Mouse (Mus musculus): ENCODE data around the gene Krtap4-2. TPM values are rescaled to one million over a fixed set of nuclear protein-coding genes. Genes with fewer than 3 reads are reported as not detected.
"Not testable (repeated sequence)": the region's sequence is repeated elsewhere in the genome, so short reads cannot be mapped to it uniquely, and the experiment has no call there.

Krtap4-2 gene
- polyA plus RNA-seq (2012; rRNA removed) (not detected in 2 replicates), polyA plus RNA-seq (2014; fragmentation: Nextera tagmentation; extraction: Ambion mirVana) (not detected in 2 replicates)

- Histone ChIP-seq H3K4me1 (ENCODE audit: control insufficient read depth, insufficient read depth, low read length) (no peaks in the 10 kb centered on the region), H3K9me3 (ENCODE audit: control insufficient read depth, low read length) (no peaks in the 10 kb centered on the region), H3K4me2 (replicated peaks; ENCODE audit: low read depth, low read length, severe bottlenecking) (no peak within 1 kb of the TSS), H3K27me3 (ENCODE audit: control insufficient read depth, insufficient read depth, low read length) (no peaks in the 10 kb centered on the region), H3K4me3 (replicated peaks; ENCODE audit: low read length) (no peak within 1 kb of the TSS), H3K9ac (ENCODE audit: low read depth, low read length, severe bottlenecking) (no peak within 1 kb of the TSS), H3K27ac (replicated peaks; ENCODE audit: low read depth, low read length) (no peak within 1 kb of the TSS), H3K36me3 (ENCODE audit: control insufficient read depth, insufficient read depth, low read length) (no peaks in the 10 kb centered on the region)
- TF ChIP-seq POLR2A (IDR thresholded peaks at IDR 0.05; ENCODE audit: borderline replicate concordance, extremely low read depth, insufficient read depth, insufficient read length), result no peak
- WGBS, result 17% methylated on average over 7 of the region's 8 CpGs
- ATAC-seq (ENCODE audit: low FRiP score, low read depth), result no peak
- no peak for DNase-seq (ENCODE audit: low spot score)
Observed at GRCm38 (mm10) chr11:99634653-99635134, at the start of gene Krtap4-2. Krtap4-2 (minus strand) TSS chr11:99635084.

GRCm38 (mm10) chr11:99683481-99683880 is 48.6 kb upstream of the Krtap4-2 start:
- TF ChIP-seq POLR2A (IDR thresholded peaks at IDR 0.05; ENCODE audit: borderline replicate concordance, extremely low read depth, insufficient read depth, insufficient read length), result no peak
- Histone ChIP-seq H3K9ac (ENCODE audit: low read depth, low read length, severe bottlenecking) (no peak overlapping the region), H3K9me3 (ENCODE audit: control insufficient read depth, low read length) (no peaks in the 10 kb centered on the region), H3K36me3 (ENCODE audit: control insufficient read depth, insufficient read depth, low read length) (no peaks in the 10 kb centered on the region), H3K4me1 (ENCODE audit: control insufficient read depth, insufficient read depth, low read length) (no peaks in the 10 kb centered on the region), H3K4me3 (replicated peaks; ENCODE audit: low read length) (no peak overlapping the region), H3K27me3 (ENCODE audit: control insufficient read depth, insufficient read depth, low read length) (no peaks in the 10 kb centered on the region), H3K27ac (replicated peaks; ENCODE audit: low read depth, low read length) (no peak overlapping the region), H3K4me2 (replicated peaks; ENCODE audit: low read depth, low read length, severe bottlenecking) (no peak overlapping the region)
- DNase-seq (ENCODE audit: low spot score) (no peak), ATAC-seq (ENCODE audit: low FRiP score, low read depth) (no peak)
- WGBS, result 84% methylated on average over 2 of the region's 2 CpGs

- Histone ChIP-seq H3K4me3 (replicated peaks; ENCODE audit: low read length) (no peak within 1 kb of the TSS), H3K9ac (ENCODE audit: low read depth, low read length, severe bottlenecking) (no peak within 1 kb of the TSS), H3K36me3 (ENCODE audit: control insufficient read depth, insufficient read depth, low read length) (no peaks in the 10 kb centered on the region), H3K27me3 (ENCODE audit: control insufficient read depth, insufficient read depth, low read length) (no peaks in the 10 kb centered on the region), H3K4me2 (replicated peaks; ENCODE audit: low read depth, low read length, severe bottlenecking) (no peak within 1 kb of the TSS), H3K4me1 (ENCODE audit: control insufficient read depth, insufficient read depth, low read length) (no peaks in the 10 kb centered on the region), H3K9me3 (ENCODE audit: control insufficient read depth, low read length) (no peaks in the 10 kb centered on the region), H3K27ac (replicated peaks; ENCODE audit: low read depth, low read length) (no peak within 1 kb of the TSS)
- no peak for DNase-seq (ENCODE audit: low spot score)
- TF ChIP-seq POLR2A (IDR thresholded peaks at IDR 0.05; ENCODE audit: borderline replicate concordance, extremely low read depth, insufficient read depth, insufficient read length), result no peak
- ATAC-seq (ENCODE audit: low FRiP score, low read depth), result no peak
Observed at GRCm38 (mm10) chr11:99665860-99666259, 31.0 kb upstream of the Krtap4-2 start, which contains the start of gene Krtap4-6. Krtap4-6 (minus strand) TSS chr11:99665960.

- no peaks in the 10 kb centered on the region for H3K4me1 ChIP-seq (ENCODE audit: control insufficient read depth, insufficient read depth, low read length)
- H3K9me3 ChIP-seq (ENCODE audit: control insufficient read depth, low read length), result no peaks in the 10 kb centered on the region
- H3K27me3 ChIP-seq (ENCODE audit: control insufficient read depth, insufficient read depth, low read length), result no peaks in the 10 kb centered on the region
- 83% methylated on average over 10 of the region's 10 CpGs for WGBS
- H3K4me3 ChIP-seq (replicated peaks; ENCODE audit: low read length), result no peak overlapping the region
- no peak for TF ChIP-seq POLR2A (IDR thresholded peaks at IDR 0.05; ENCODE audit: borderline replicate concordance, extremely low read depth, insufficient read depth, insufficient read length)
- no peaks in the 10 kb centered on the region for H3K36me3 ChIP-seq (ENCODE audit: control insufficient read depth, insufficient read depth, low read length)
- H3K27ac ChIP-seq (replicated peaks; ENCODE audit: low read depth, low read length), result no peak overlapping the region
- DNase-seq (ENCODE audit: low spot score) (no peak), ATAC-seq (ENCODE audit: low FRiP score, low read depth) (no peak)
- H3K4me2 ChIP-seq (replicated peaks; ENCODE audit: low read depth, low read length, severe bottlenecking), result no peak overlapping the region
- no peak overlapping the region for H3K9ac ChIP-seq (ENCODE audit: low read depth, low read length, severe bottlenecking)
Observed at GRCm38 (mm10) chr11:99662802-99663201, 27.9 kb upstream of the Krtap4-2 start.

GRCm38 (mm10) chr11:99659256-99659655 is 24.4 kb upstream of the Krtap4-2 start:
- Histone ChIP-seq H3K27ac (replicated peaks; ENCODE audit: low read depth, low read length) (no peak overlapping the region), H3K4me1 (ENCODE audit: control insufficient read depth, insufficient read depth, low read length) (no peaks in the 10 kb centered on the region), H3K36me3 (ENCODE audit: control insufficient read depth, insufficient read depth, low read length) (no peaks in the 10 kb centered on the region), H3K27me3 (ENCODE audit: control insufficient read depth, insufficient read depth, low read length) (no peaks in the 10 kb centered on the region), H3K9me3 (ENCODE audit: control insufficient read depth, low read length) (no peaks in the 10 kb centered on the region), H3K4me2 (replicated peaks; ENCODE audit: low read depth, low read length, severe bottlenecking) (no peak overlapping the region), H3K4me3 (replicated peaks; ENCODE audit: low read length) (no peak overlapping the region), H3K9ac (ENCODE audit: low read depth, low read length, severe bottlenecking) (no peak overlapping the region)
- DNase-seq (ENCODE audit: low spot score) (no peak), ATAC-seq (ENCODE audit: low FRiP score, low read depth) (no peak)
- WGBS, result 74% methylated on average over 4 of the region's 4 CpGs
- TF ChIP-seq POLR2A (IDR thresholded peaks at IDR 0.05; ENCODE audit: borderline replicate concordance, extremely low read depth, insufficient read depth, insufficient read length), result no peak

GRCm38 (mm10) chr11:99658467-99659010 is 23.7 kb upstream of the Krtap4-2 start, which contains the start of gene Gm11563:
Gm11563 (minus strand) TSS chr11:99658960.
- not testable (repeated sequence) for H3K4me3 ChIP-seq (replicated peaks; ENCODE audit: low read length); H3K9ac ChIP-seq (ENCODE audit: low read depth, low read length, severe bottlenecking); H3K4me2 ChIP-seq (replicated peaks; ENCODE audit: low read depth, low read length, severe bottlenecking); H3K27ac ChIP-seq (replicated peaks; ENCODE audit: low read depth, low read length); H3K9me3 ChIP-seq (ENCODE audit: control insufficient read depth, low read length); ATAC-seq (ENCODE audit: low FRiP score, low read depth); H3K27me3 ChIP-seq (ENCODE audit: control insufficient read depth, insufficient read depth, low read length); DNase-seq (ENCODE audit: low spot score); H3K4me1 ChIP-seq (ENCODE audit: control insufficient read depth, insufficient read depth, low read length); H3K36me3 ChIP-seq (ENCODE audit: control insufficient read depth, insufficient read depth, low read length)
- 63% methylated on average over 10 of the region's 10 CpGs for WGBS

Data from limb, embryonic 14.5 days (tissue).